Mouse (Mus musculus) cortical plate, adult 2 months (tissue): Measurements from ENCODE around the gene Pi4ka. TPM values are rescaled to one million over a fixed set of nuclear protein-coding genes. Genes with fewer than 3 reads are reported as not detected.

Experiments used
- H3K27ac ChIP-seq: fragments of 200-500 bp; 2 replicates; pipeline ENCODE4 v1.5.1; 2012; ENCODE audit warnings: low read length, control low read depth, inconsistent platforms; ENCODE audit not compliant: insufficient read depth
- H3K4me1 ChIP-seq: fragments of 200-500 bp; 2 replicates; pipeline ENCODE4 v1.6.1; 2011; ENCODE audit warnings: low read length; ENCODE audit not compliant: control insufficient read depth, insufficient read depth
- H3K4me3 ChIP-seq: fragments of 200-500 bp; 2 replicates; pipeline ENCODE4 v1.5.1; 2011; ENCODE audit warnings: mild to moderate bottlenecking, low read length, control low read depth; ENCODE audit not compliant: insufficient read depth
- CTCF ChIP-seq: fragments of 200-500 bp; IDR thresholded peaks from 2 replicates; pipeline ENCODE4 v1.5.1; 2011; ENCODE audit warnings: mild to moderate bottlenecking, control low read depth, low read length; ENCODE audit not compliant: insufficient read depth; ENCODE audit errors: extremely low read depth
- POLR2A ChIP-seq: fragments of 200-500 bp; IDR thresholded peaks from 2 replicates; pipeline ENCODE4 v1.6.1; 2011; ENCODE audit warnings: mild to moderate bottlenecking, low read length, control low read depth; ENCODE audit not compliant: insufficient read depth; ENCODE audit errors: extremely low read depth
- polyA plus RNA-seq: library from polyadenylated mRNA; depleted of rRNA; stranded (reverse); fragments of >200 nt; gene quantifications from 2 replicates; pipeline ENCODE4 v1.2.3, GENCODE M21; 2012

Gene Pi4ka
- polyA plus RNA-seq, 1 experiment = 336 TPM

GRCm38 (mm10) chr16:17312531-17312930 is 93.6 kb downstream of the Pi4ka start:
- no peak overlapping the region for H3K4me3 ChIP-seq
- H3K4me1 ChIP-seq = no peaks in the 10 kb centered on the region
- TF ChIP-seq CTCF (no peak), POLR2A (no peak)
- H3K27ac ChIP-seq = no peak overlapping the region

- H3K4me3 ChIP-seq = no peak overlapping the region
- no peak overlapping the region for H3K27ac ChIP-seq
- no peaks in the 10 kb centered on the region for H3K4me1 ChIP-seq
- TF ChIP-seq CTCF (no peak), POLR2A (no peak)
These were observed 97.1 kb downstream of the Pi4ka start for GRCm38 (mm10) chr16:17309036-17309435.

- TF ChIP-seq POLR2A = no peak
- no peak for TF ChIP-seq CTCF
- no peaks in the 10 kb centered on the region for H3K4me1 ChIP-seq
- no peak overlapping the region for H3K27ac ChIP-seq
- no peak overlapping the region for H3K4me3 ChIP-seq
These were observed 98.7 kb downstream of the Pi4ka start for GRCm38 (mm10) chr16:17307461-17307860.

- H3K4me3 ChIP-seq = no peak overlapping the region
- H3K27ac ChIP-seq = no peak overlapping the region
- no peaks in the 10 kb centered on the region for H3K4me1 ChIP-seq
- no peak for TF ChIP-seq POLR2A
- no peak for TF ChIP-seq CTCF
These were observed 102.4 kb downstream of the Pi4ka start for GRCm38 (mm10) chr16:17303521-17304245.

- Histone ChIP-seq H3K27ac (no peak overlapping the region), H3K4me1 (no peaks in the 10 kb centered on the region), H3K4me3 (no peak overlapping the region)
- TF ChIP-seq CTCF = no peak
- TF ChIP-seq POLR2A = no peak
These were observed 105.3 kb downstream of the Pi4ka start for GRCm38 (mm10) chr16:17300818-17301217.

- H3K4me1 ChIP-seq = no peaks in the 10 kb centered on the region
- TF ChIP-seq CTCF (peak; percentile 81), POLR2A (no peak)
These were observed 113.4 kb downstream of the Pi4ka start for GRCm38 (mm10) chr16:17292751-17293150.

GRCm38 (mm10) chr16:17291016-17291415 is 115.1 kb downstream of the Pi4ka start:
- no peak for TF ChIP-seq CTCF
- TF ChIP-seq POLR2A = no peak
- H3K4me3 ChIP-seq = no peak overlapping the region
- no peak overlapping the region for H3K27ac ChIP-seq
- no peaks in the 10 kb centered on the region for H3K4me1 ChIP-seq

More at GRCm38 (mm10) chr16:17292751-17293150, 113.4 kb downstream of the Pi4ka start:
- Histone ChIP-seq H3K27ac (no peak overlapping the region), H3K4me3 (no peak overlapping the region)

- H3K27ac ChIP-seq = no peak overlapping the region
- no peak for TF ChIP-seq CTCF
- TF ChIP-seq POLR2A = no peak
- no peaks in the 10 kb centered on the region for H3K4me1 ChIP-seq
- no peak overlapping the region for H3K4me3 ChIP-seq
These were observed 119.0 kb downstream of the Pi4ka start for GRCm38 (mm10) chr16:17287103-17287502.

GRCm38 (mm10) chr16:17283151-17283550 is 123.0 kb downstream of the Pi4ka start:
- TF ChIP-seq POLR2A = no peak
- no peak for TF ChIP-seq CTCF
- Histone ChIP-seq H3K4me3 (no peak overlapping the region), H3K4me1 (peaks cover 2% of the 10 kb centered on the region; the same call in 1 of the 2 replicates), H3K27ac (no peak overlapping the region)

- Histone ChIP-seq H3K4me3 (no peak overlapping the region), H3K4me1 (peaks cover 2% of the 10 kb centered on the region; the same call in 1 of the 2 replicates), H3K27ac (no peak overlapping the region)
- TF ChIP-seq CTCF = no peak
- no peak for TF ChIP-seq POLR2A
These were observed 125.6 kb downstream of the Pi4ka start for GRCm38 (mm10) chr16:17280471-17280870.
